Mouse (Mus musculus) c-Kit-negative CD71-positive TER-119-positive erythroid progenitor cells, embryonic 14.5 days (primary cell): ENCODE results near the gene Pold2.

Experiments used
- DNase-seq: peaks from one replicate; pipeline ENCODE4 v3.0.0-alpha.2; 2013; ENCODE audit warnings: low read depth, low spot score

Gene Pold2

GRCm38 (mm10) chr11:5825432-5825831 is 52.7 kb downstream of the Pold2 start:
- DNase-seq: no peak
